Mouse (Mus musculus) olfactory bulb, adult 2 months (tissue): Measurements from ENCODE around the gene Prdm11.

ENCODE experiments used
- CTCF ChIP-seq: fragments of 200-500 bp; IDR thresholded peaks from 2 replicates; pipeline ENCODE4 v1.5.1; 2012; ENCODE audit warnings: low read depth, mild to moderate bottlenecking, low read length, moderate library complexity; ENCODE audit not compliant: insufficient read depth
- POLR2A ChIP-seq: fragments of 200-500 bp; IDR thresholded peaks from 2 replicates; pipeline ENCODE4 v1.6.1; 2012; ENCODE audit warnings: mild to moderate bottlenecking, low read depth, low read length, moderate library complexity; ENCODE audit not compliant: insufficient read depth

DNA sequence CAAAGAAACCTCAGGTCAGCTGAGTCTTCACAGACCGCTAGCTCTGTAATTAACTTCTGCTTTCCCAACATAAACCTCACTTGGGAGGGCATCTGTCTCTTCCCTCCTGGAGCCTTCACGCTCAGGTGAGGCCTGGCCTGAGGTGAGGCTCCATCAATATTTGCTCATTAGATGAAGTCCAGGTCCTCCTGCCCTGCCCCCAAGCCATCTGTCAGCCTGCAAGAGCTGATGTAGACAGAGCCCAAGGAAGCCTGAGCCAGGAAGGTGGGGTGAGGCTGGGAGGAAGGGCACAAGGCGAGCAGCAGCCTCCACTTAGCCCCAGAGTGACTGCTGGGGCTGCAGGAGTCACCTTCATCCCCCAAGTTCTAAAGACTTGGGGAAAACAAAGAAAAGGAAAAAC, 110.5 kb downstream of the Prdm11 start:
- TF ChIP-seq CTCF (no peak), POLR2A (no peak)
